Mouse (Mus musculus): ENCODE measurements around the gene Pdcd4.
A peak's percentile ranks its signal among the peaks of the same experiment; 100 is the strongest.
"Not testable (repeated sequence)": the region's sequence is repeated elsewhere in the genome, so short reads cannot be mapped to it uniquely, and the experiment has no call there.

The Pdcd4 gene

DNA sequence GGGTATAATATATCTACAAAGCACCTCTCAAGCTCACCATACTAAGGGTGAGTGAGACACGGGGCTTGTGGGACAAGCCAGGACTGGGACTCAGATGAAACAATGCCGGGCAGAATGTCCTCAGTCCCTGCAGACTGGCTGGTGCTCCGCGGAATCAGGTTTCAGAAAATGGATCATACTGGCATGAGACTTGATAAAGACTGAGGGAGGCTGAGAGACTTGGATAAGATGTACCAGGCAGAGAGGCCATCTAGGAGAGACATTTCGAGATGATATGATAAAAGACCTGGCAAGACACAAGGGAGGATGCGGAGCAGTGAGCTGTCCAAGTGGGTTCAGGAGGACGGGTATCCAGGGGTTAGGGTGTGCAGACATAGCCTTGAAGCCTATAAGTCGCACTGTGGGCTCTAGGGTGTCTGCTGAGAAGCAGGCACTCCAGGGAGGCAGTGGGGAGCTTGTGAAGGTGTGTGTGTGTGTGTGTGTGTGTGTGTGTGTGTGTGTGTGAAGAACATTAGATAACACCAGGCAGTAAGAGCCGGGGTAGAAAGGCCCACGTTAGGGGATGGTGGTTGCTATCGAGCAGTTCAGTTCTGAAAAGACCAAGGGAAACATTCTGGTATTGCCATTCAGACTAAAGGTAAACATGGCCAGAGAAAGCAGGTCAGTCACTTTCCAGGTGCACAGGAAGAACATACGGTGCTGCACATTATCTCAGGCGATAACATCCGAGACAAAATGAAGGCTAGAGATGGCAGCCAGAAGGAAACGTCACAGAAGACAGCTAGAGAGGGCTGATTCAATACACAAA is 10.1 kb downstream of the Pdcd4 start:
- peak; percentile 19 for DNase-seq (ENCODE audit: low spot score)

GRCm38 (mm10) chr19:53902739-53903487 is 10.9 kb downstream of the Pdcd4 start:
- DNase-seq (ENCODE audit: low spot score): peak; percentile 98

DNA sequence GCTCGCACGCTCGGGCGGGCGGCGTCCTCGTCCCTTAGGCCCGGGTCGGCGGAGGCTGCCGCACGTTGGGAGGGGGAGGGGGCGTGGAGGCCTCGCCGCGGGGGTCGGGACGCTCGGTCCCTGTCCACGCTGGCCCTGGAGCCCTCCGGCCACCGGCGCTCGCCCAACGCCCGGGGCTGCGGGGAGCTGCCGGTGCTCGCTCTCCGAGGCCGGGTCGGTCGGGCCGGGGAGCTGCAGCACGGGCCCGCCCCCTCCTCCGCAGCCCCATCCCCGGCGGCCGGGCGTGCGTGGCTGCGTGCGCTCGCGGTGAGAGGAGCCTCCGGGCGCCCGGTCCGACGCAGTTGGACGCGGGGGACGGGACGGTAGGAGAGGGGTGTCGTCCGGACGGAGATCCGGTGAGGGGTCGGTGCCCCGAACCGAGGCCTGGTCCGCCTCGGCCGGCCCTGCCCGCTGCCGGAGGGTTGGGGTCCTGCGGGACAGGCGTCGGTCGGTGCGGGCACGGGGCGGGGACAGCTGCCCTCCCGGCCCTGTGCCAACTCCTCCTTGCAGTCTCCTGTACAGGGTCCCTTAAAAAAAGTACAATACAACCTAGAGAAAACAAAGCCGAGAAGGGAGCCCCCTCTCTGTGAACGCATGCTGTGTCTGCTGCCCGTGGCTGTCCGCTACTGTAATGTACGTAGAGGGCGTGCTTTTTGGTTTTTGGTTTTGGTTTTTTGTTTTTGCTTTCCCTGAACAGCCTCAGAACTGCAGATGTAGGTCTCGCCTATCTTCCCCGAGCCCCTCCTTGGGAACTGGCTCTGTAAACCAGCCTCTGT is 11.7 kb downstream of the Pdcd4 start:
- peak; percentile 58 for DNase-seq (ENCODE audit: low spot score)

- DNase-seq (ENCODE audit: low spot score): no peak
Observed at GRCm38 (mm10) chr19:53904833-53905480, 12.9 kb downstream of the Pdcd4 start.

DNA sequence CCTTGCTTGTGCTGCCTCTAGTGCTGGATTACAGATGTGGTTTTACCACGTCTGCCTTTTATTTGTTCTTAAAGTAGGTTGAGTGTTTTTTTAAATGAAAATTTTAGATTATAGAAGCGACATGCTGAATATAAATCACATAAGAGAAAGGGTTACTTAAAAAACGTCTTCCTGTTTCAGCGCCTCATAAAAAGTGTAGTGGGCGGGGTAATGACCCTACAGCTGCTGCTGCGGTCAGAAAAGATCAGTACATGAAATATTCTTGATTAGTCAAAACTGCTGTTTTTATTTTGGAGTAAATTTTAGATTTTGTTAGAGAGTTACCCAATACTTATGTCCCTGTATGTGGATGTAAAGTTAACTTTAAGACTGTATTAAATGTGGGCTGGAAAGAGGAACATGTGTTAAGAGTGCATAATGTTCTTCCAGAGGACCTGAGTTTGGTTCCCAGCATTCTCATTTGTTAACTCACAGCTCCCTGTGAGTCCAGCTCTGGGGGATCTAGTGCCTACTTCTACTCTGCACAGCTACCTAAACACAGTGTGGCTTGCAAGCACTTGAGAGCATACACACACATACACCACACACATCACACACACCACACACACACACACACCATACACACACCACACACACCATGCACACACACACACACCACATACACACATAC is 14.1 kb downstream of the Pdcd4 start:
- DNase-seq (ENCODE audit: low spot score): no peak

- not testable (repeated sequence) for DNase-seq (ENCODE audit: low spot score)
Observed at GRCm38 (mm10) chr19:53906703-53907070, 14.7 kb downstream of the Pdcd4 start.

DNA sequence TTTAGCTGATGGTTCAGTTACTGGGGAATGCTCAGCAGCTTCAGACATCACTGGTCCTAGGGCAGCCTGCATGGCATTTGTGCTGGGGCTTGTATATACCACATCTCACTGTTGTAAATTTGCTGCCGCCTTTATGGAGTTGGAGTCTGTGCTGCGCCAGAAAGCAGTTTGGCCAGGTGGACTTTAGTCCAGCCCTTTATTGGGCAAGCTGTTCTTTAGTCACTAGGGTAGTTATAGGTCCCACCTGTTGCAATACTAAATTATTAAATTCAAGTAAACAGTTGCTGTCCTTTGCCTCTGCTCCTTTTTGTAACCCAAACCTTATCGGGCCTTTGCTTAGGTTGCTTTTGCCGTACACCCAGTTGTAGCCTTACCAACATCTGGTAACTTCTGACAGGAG is 22.9 kb downstream of the Pdcd4 start:
- no peak for DNase-seq (ENCODE audit: low spot score)

DNA sequence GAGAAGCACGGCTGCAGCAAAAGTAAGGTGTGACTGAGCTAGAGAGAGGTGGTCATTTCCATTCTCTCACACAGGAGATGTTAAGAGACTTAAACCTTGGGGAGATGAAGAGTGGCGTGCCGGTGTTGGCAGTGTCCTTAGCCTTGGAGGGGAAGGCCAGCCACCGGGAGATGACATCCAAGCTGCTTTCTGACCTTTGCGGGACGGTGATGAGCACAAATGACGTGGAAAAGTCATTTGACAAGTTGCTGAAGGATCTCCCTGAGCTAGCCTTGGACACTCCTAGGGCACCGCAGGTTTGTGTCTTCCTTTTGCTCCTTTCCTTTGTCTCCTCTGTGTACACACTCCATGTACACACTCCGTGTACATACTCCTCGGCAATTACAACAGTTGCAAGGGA is 27.5 kb downstream of the Pdcd4 start:
- DNase-seq (ENCODE audit: low spot score): no peak

DNA sequence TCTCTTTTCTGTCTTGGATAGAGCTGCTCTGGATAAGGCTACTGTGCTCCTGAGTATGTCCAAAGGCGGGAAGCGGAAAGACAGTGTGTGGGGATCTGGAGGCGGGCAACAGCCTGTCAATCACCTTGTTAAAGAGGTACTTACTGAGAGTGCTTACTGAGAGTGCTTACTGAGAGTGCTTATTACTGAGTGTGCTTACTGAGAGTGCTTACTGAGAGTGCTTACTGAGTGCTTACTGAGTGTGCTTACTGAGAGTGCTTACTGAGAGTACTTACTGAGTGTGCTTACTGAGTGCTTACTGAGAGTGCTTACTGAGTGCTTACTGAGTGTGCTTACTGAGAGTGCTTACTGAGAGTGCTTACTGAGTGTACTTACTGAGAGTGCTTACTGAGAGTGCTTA is 30.0 kb downstream of the Pdcd4 start:
- DNase-seq (ENCODE audit: low spot score): not testable (repeated sequence)

GRCm38 (mm10) chr19:53925338-53925751 is 33.3 kb downstream of the Pdcd4 start:
- no peak for DNase-seq (ENCODE audit: low spot score)

DNA sequence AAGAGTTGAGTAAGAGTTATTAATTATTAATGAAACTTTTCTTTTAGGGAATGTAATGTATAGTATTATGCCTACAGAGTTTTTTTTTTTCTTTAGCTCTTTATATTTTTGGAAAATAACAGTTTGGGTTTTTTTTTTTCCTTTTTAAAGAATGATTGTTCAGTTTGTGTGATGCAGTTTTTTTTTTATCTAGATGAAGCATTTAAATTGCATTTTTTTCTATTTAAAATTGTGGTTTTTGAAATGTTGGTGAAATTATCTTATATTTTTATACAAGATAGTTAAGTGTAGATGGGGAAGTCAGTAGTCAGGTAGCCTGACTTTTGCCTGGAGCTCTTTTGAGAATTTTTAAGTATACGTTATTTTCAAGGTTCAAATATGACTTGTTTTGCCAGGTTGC is 34.7 kb downstream of the Pdcd4 start:
- no peak for DNase-seq (ENCODE audit: low spot score)

DNA sequence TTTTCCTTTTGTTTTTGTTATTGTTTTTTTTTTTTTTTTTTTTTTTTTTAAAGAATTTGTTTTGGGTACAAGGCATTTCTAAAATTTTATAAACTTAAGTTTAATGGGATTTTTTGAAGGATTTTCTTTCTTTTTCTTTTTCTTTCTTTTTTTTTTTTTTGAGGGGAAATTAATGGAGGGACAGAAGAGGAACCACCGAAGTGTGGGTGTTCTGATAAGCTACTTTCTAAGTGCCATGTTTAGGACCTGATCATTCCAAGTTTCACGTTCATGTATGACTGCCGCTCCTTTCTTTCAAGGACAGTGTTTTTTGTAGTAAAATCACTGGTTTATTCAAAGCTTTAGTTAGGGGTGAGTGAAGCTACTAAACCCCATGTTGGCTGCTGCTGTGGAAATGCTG is 37.2 kb downstream of the Pdcd4 start:
- no peak for DNase-seq (ENCODE audit: low spot score)

- no peak for DNase-seq (ENCODE audit: low spot score)
Observed at GRCm38 (mm10) chr19:53933050-53933449, 41.0 kb downstream of the Pdcd4 start.

DNA sequence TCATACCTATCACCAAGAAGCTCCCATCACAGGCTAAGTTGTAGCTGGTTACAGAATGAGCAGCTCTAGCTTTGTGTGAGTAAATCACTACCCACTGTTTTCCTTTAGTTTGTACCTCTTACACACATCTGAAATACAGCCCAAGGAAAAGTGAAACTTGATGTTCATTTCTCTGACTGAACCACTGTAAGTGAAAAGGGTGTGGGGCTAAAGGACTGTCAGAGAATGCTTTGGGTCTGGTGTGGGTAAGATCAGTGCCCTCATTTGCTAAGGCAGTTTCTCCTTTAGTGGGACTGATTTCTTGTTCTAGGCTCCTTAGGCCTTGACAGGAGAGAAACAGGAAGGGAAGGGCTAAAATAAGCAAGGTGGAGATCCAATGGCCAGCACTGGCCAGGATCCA is 42.0 kb downstream of the Pdcd4 start:
- DNase-seq (ENCODE audit: low spot score): no peak

GRCm38 (mm10) chr19:53939467-53939866 is 47.4 kb downstream of the Pdcd4 start:
- DNase-seq (ENCODE audit: low spot score): no peak

- no peak for DNase-seq (ENCODE audit: low spot score)
Observed at GRCm38 (mm10) chr19:53941139-53941538, 49.1 kb downstream of the Pdcd4 start.

- no peak for DNase-seq (ENCODE audit: low spot score)
Observed at GRCm38 (mm10) chr19:53942342-53942741, 50.3 kb downstream of the Pdcd4 start.

DNA sequence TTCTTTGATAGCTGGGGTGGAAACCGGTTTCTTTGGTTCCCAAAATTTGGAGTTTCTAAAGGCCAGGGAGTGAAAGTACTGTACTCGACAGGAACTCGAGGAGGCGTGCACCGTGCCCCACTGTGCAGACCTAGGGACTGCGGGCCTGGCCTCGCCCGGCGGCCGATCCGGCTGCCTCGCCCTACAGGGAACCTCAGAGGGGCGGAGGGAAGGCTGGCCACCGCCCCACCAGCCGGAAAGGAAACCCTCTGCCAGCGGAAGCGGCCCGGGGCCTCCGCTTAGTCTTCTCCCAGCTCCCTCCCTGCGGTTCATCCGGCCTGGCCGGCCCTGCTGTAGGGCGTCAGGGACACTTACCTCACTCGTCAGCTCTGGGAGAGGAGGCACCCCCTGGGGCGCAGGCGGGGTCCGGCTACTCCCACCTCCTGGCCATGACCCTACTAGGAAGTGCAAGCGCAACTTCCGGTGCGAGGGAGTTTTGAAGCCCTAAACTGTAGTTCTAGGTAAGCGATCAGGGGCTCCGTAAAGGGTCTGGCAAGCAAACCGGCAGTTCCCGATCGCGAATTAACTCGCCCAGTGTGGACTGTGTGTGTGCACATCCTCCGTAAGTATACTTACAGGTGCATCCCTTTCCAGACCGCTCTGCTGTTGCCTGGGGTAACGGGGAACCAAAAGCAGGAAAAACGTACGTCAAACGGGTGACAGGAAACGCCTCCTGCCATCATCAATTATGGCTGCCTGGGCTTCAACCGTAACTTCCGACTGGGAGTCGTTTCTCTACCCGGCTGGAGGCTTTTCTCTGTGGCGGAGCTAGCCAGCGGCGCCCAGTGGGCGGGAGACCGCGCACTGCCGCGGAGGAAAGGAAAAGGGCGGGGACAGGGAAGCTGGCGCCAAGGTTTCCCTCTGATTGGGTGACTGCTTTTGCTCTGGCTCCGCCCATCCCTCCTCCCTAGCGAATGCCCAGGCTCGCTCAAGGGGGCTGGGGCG is 52.1 kb downstream of the Pdcd4 start, which contains the start of the genes Shoc2 and Bbip1:
Gene Shoc2 (plus strand): TSS at position 505 of the 984 bp plus-strand sequence.
Gene Bbip1 (minus strand): TSS at position 826 of the 984 bp plus-strand sequence.
- peak; percentile 99 for DNase-seq (ENCODE audit: low spot score)

DNA sequence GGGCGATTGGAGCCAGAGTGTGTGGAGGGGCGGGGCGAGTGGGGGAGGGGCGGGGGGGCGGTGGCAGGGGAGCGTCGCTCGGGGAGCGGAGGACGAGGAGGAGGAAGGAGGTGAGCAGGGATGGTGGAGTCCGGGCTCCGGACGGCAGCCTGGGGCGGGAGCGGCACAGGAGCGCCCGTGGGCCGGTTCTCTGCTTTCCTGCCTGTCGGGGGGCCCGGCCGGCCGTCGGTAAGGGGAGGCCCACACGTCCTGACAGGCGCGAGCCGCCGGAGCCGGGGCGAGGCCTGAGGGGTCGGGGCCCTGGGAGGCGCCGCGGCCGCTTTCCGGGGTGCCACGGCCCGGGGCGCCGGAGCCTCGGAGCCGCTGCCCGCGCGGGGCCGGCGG is 52.7 kb downstream of the Pdcd4 start:
- DNase-seq (ENCODE audit: low spot score): no peak

Measured in testis, postnatal 14 days (tissue).